In the genomic region with DNA sequence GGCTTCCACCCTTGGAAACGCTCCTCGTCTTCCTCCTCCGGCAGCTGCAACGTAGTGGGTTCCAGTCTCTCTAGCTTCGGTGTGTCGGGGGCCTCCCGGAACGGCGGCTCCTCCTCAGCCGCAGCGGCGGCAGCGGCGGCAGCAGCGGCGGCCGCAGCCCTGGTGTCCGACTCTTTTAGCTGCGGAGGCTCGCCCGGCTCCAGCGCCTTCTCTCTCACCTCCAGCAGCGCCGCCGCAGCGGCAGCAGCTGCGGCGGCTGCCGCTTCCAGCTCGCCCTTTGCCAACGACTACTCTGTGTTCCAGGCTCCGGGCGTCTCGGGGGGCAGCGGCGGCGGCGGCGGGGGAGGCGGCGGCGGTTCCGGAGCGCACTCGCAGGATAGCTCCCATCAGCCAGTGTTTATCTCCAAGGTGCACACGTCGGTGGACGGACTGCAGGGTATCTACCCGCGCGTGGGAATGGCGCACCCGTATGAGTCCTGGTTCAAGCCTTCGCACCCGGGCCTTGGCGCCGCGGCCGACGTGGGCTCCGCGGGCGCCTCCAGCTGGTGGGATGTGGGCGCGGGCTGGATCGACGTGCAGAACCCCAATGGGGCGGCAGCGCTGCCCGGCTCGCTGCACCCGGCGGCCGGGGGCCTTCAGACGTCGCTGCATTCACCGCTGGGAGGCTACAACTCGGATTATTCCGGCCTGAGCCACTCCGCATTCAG, we compare ENCODE assay signal across 8 mouse cellular contexts. TPM values are rescaled to one million over a fixed set of nuclear protein-coding genes. Genes with fewer than 3 reads are reported as not detected.
DNase-seq lines count a peak whose midpoint lies in the region; ATAC-seq and TF ChIP-seq lines count a peak whose summit lies in the region.

No protein-coding gene starts in this region.

- TF ChIP-seq CTCF in forebrain, postnatal 0 days (IDR thresholded peaks at IDR 0.05; ENCODE audit: low read depth): peak; percentile 31

- H3K9ac ChIP-seq in heart, embryonic 13.5 days: 0 out of 2 replicates have a peak overlapping the region, but pooled peaks have one; percentile 14
- H3K9ac ChIP-seq in forebrain, postnatal 0 days: peak overlapping the region; percentile 40
- H3K9ac ChIP-seq in liver, embryonic 11.5 days (ENCODE audit: low read depth, low read length): no peak overlapping the region
- no peak overlapping the region for H3K9ac ChIP-seq in stomach, embryonic 15.5 days

- under 1% methylated on average over 80 of the region's 80 CpGs for WGBS in heart, embryonic 13.5 days
- WGBS in forebrain, postnatal 0 days: 1% methylated on average over 76 of the region's 80 CpGs
- under 1% methylated on average over 76 of the region's 80 CpGs for WGBS in liver, embryonic 11.5 days
- WGBS in stomach, embryonic 15.5 days: under 1% methylated on average over 76 of the region's 80 CpGs

- no peak overlapping the region for H3K27ac ChIP-seq in heart, embryonic 13.5 days (replicated peaks)
- H3K27ac ChIP-seq in forebrain, postnatal 0 days (ENCODE audit: low read depth, low read length): peak overlapping the region; percentile 73
- H3K27ac ChIP-seq in liver, embryonic 11.5 days (ENCODE audit: low read depth, low read length): no peak overlapping the region
- no peak overlapping the region for H3K27ac ChIP-seq in stomach, embryonic 15.5 days

- no peak for DNase-seq in heart, postnatal 10 days
- peak; percentile 66 for DNase-seq in R1 (ENCODE audit: low read depth, low spot score)
- DNase-seq in forebrain, postnatal 0 days: peak; percentile 53
- peak; percentile 59 for DNase-seq in liver, embryonic 11.5 days (ENCODE audit: low spot score)
- DNase-seq in cerebellum, adult 9-10 months: no peak
- no peak for DNase-seq in gastrocnemius, postnatal 14 days

- peaks cover 93% of the 10 kb centered on the region for H3K27me3 ChIP-seq in heart, embryonic 13.5 days (replicated peaks)
- H3K27me3 ChIP-seq in forebrain, postnatal 0 days (ENCODE audit: insufficient read depth, low read length): peaks cover 59% of the 10 kb centered on the region
- peaks cover 94% of the 10 kb centered on the region for H3K27me3 ChIP-seq in liver, embryonic 11.5 days (replicated peaks; ENCODE audit: control insufficient read depth, insufficient read depth, low read length)
- peaks cover 79% of the 10 kb centered on the region for H3K27me3 ChIP-seq in stomach, embryonic 15.5 days (replicated peaks)

- H3K9me3 ChIP-seq in heart, embryonic 13.5 days: no peaks in the 10 kb centered on the region
- no peaks in the 10 kb centered on the region for H3K9me3 ChIP-seq in forebrain, postnatal 0 days (ENCODE audit: low read length)
- no peaks in the 10 kb centered on the region for H3K9me3 ChIP-seq in liver, embryonic 11.5 days (ENCODE audit: control insufficient read depth, low read length)
- no peaks in the 10 kb centered on the region for H3K9me3 ChIP-seq in stomach, embryonic 15.5 days

- H3K4me3 ChIP-seq in heart, embryonic 13.5 days: peak overlapping the region; percentile 60
- H3K4me3 ChIP-seq in forebrain, postnatal 0 days (ENCODE audit: low read depth, low read length): peak overlapping the region; percentile 46
- peak overlapping the region; percentile 31 for H3K4me3 ChIP-seq in liver, embryonic 11.5 days (ENCODE audit: low read depth, low read length)
- H3K4me3 ChIP-seq in stomach, embryonic 15.5 days (replicated peaks): peak overlapping the region; percentile 28

- H3K36me3 ChIP-seq in heart, embryonic 13.5 days: no peaks in the 10 kb centered on the region
- H3K36me3 ChIP-seq in forebrain, postnatal 0 days (ENCODE audit: insufficient read depth): no peaks in the 10 kb centered on the region
- H3K36me3 ChIP-seq in liver, embryonic 11.5 days (ENCODE audit: control insufficient read depth, insufficient read depth, low read length): no peaks in the 10 kb centered on the region
- no peaks in the 10 kb centered on the region for H3K36me3 ChIP-seq in stomach, embryonic 15.5 days

- peaks cover 31% of the 10 kb centered on the region for H3K4me1 ChIP-seq in heart, embryonic 13.5 days
- H3K4me1 ChIP-seq in forebrain, postnatal 0 days (ENCODE audit: insufficient read depth): peaks cover 3% of the 10 kb centered on the region; the same call in 1 of the 2 replicates
- no peaks in the 10 kb centered on the region; the same call in none of the 2 replicates for H3K4me1 ChIP-seq in liver, embryonic 11.5 days (replicated peaks; ENCODE audit: control insufficient read depth, insufficient read depth, low read length)
- H3K4me1 ChIP-seq in stomach, embryonic 15.5 days: peaks cover 26% of the 10 kb centered on the region

- peak overlapping the region; percentile 89 for H3K4me2 ChIP-seq in heart, embryonic 13.5 days
- H3K4me2 ChIP-seq in forebrain, postnatal 0 days (ENCODE audit: low read depth): peak overlapping the region; percentile 60
- H3K4me2 ChIP-seq in liver, embryonic 11.5 days: peak overlapping the region; percentile 56
- peak overlapping the region; percentile 52 for H3K4me2 ChIP-seq in stomach, embryonic 15.5 days

- ATAC-seq in heart, embryonic 13.5 days (ENCODE audit: extremely low read depth, insufficient number of reproducible peaks, low FRiP score, low TSS enrichment): no peak
- ATAC-seq in forebrain, postnatal 0 days: peak; percentile 26
- no peak for ATAC-seq in liver, embryonic 11.5 days (replicated peaks; ENCODE audit: low FRiP score)
- peak; percentile 12; the same call in 1 of the 2 replicates for ATAC-seq in stomach, embryonic 15.5 days (ENCODE audit: insufficient read depth, low FRiP score, low read depth)

- intact Hi-C loops in heart, postnatal 10 days (cut with DNase I): no loop called here
- intact Hi-C loops in gastrocnemius, postnatal 14 days (cut with DNase I; ENCODE audit: low total_unique reads): no loop called here

RNA-seq across cellular contexts. Expression of gene Sp8, which starts 2.5 kb away (rescaled TPM):
- 0.03 TPM in 1 of 2 replicates, not detected in the other for polyA plus RNA-seq in heart, embryonic 13.5 days (2015; fragmentation: Nextera tagmentation; extraction: Ambion mirVana)
- not detected for total RNA-seq in heart, postnatal 10 days (2021)
- 14.4 and 21.1 TPM in 2 replicates for total RNA-seq in forebrain, postnatal 0 days (2014; rRNA removed)
- polyA plus RNA-seq in forebrain, postnatal 0 days (2015; fragmentation: Nextera tagmentation; extraction: Ambion mirVana): 8.1 and 9.2 TPM in 2 replicates
- 0.05 and 0.06 TPM in 2 replicates for polyA plus RNA-seq in liver, embryonic 11.5 days (2014; fragmentation: Nextera tagmentation; extraction: Ambion mirVana)
- not detected in 2 replicates for polyA plus RNA-seq in stomach, embryonic 15.5 days (2015; fragmentation: Nextera tagmentation; extraction: Ambion mirVana)
- total RNA-seq in gastrocnemius, postnatal 14 days (2021): not detected

Comparison
In these comparisons a context has a peak if more than half of its experiments do, and no peak if none do; other contexts are left out.
1. ATAC-seq: peak in forebrain, postnatal 0 days (single experiment) and stomach, embryonic 15.5 days (single experiment); none in heart, embryonic 13.5 days (single experiment) and liver, embryonic 11.5 days (single experiment).
2. H3K9ac ChIP-seq: peak in heart, embryonic 13.5 days (single experiment) and forebrain, postnatal 0 days (single experiment); none in liver, embryonic 11.5 days (single experiment) and stomach, embryonic 15.5 days (single experiment).
3. DNase-seq: peak in R1 (single experiment), forebrain, postnatal 0 days (single experiment) and liver, embryonic 11.5 days (single experiment); none in heart, postnatal 10 days (0 of 2), cerebellum, adult 9-10 months (single experiment) and gastrocnemius, postnatal 14 days (single experiment).
4. Peak in every context shown above with its lines, with median percentiles within 50 percentile points of each other: H3K4me2 ChIP-seq and H3K4me3 ChIP-seq.